26 mouse cellular contexts compared by ENCODE assay signal in genomic region chr19:24607884-24608283, GRCm38 (mm10). TPM values are rescaled to one million over a fixed set of nuclear protein-coding genes. Genes with fewer than 3 reads are reported as not detected.
"Had no signal": no experiment of that assay in that cellular context is flagged by ENCODE, and none has a peak within 500 bp of the region (broad histone marks: within the 10 kb centered on the region; RNA-seq: fewer than 3 reads in every experiment).

No protein-coding gene starts in this region.

- ATAC-seq: forebrain, postnatal 0 days; hindbrain, postnatal 0 days; liver, embryonic 12.5 days had no signal

- DNase-seq: forebrain, postnatal 0 days; gastrocnemius, postnatal 14 days; gastrocnemius, postnatal 36 days; heart, adult 18-20 months; heart, postnatal 10 days; heart, postnatal 36 days; kidney, adult 11 months; kidney, adult 2 months; kidney, adult 9 months; kidney, postnatal 14 days; kidney, postnatal 36 days; left cerebral cortex, postnatal 4 days had no signal

- H3K36me3 ChIP-seq: heart, embryonic 10.5 days; heart, embryonic 12.5 days; hindbrain, embryonic 13.5 days; hindbrain, embryonic 15.5 days; kidney, embryonic 15.5 days; limb, embryonic 13.5 days; limb, embryonic 15.5 days; liver, embryonic 12.5 days had no signal

- H3K9me3 ChIP-seq: heart, embryonic 10.5 days; hindbrain, embryonic 13.5 days; hindbrain, embryonic 15.5 days; kidney, embryonic 15.5 days; limb, embryonic 15.5 days; liver, embryonic 12.5 days had no signal

- H3K27me3 ChIP-seq: heart, embryonic 12.5 days; hindbrain, embryonic 13.5 days; hindbrain, embryonic 15.5 days; kidney, embryonic 15.5 days; limb, embryonic 13.5 days; limb, embryonic 15.5 days had no signal

- H3K27ac ChIP-seq: heart, embryonic 10.5 days; hindbrain, embryonic 13.5 days; hindbrain, embryonic 15.5 days; hindbrain, postnatal 0 days; kidney, embryonic 15.5 days; kidney, postnatal 0 days; layer of hippocampus, adult 2 months; left cerebral cortex, adult 2 months; limb, embryonic 13.5 days; limb, embryonic 15.5 days; liver, embryonic 12.5 days; liver, embryonic 14.5 days had no signal

- H3K4me1 ChIP-seq: heart, embryonic 10.5 days; heart, embryonic 12.5 days; hindbrain, embryonic 13.5 days; hindbrain, embryonic 15.5 days; kidney, embryonic 15.5 days; limb, embryonic 13.5 days; limb, embryonic 15.5 days had no signal

- H3K4me3 ChIP-seq: heart, embryonic 10.5 days; heart, embryonic 12.5 days; hindbrain, embryonic 13.5 days; hindbrain, embryonic 15.5 days; kidney, embryonic 15.5 days; layer of hippocampus, adult 2 months; left cerebral cortex, adult 2 months; limb, embryonic 13.5 days; limb, embryonic 15.5 days; liver, embryonic 12.5 days had no signal

- H3K4me2 ChIP-seq: heart, embryonic 12.5 days; hindbrain, embryonic 13.5 days; hindbrain, embryonic 15.5 days; kidney, embryonic 15.5 days; limb, embryonic 13.5 days; limb, embryonic 15.5 days; liver, embryonic 12.5 days had no signal

- H3K9ac ChIP-seq: forebrain, postnatal 0 days; heart, embryonic 12.5 days; hindbrain, embryonic 13.5 days; hindbrain, embryonic 15.5 days; kidney, embryonic 15.5 days; limb, embryonic 13.5 days; limb, embryonic 15.5 days; liver, embryonic 12.5 days; liver, embryonic 14.5 days had no signal

RNA-seq across cellular contexts. Expression of gene Pip5k1b, which starts 52.2 kb away (rescaled TPM):
- polyA plus RNA-seq: liver, adult 2 months had no signal
